Mouse (Mus musculus) left cerebral cortex, adult 18-20 months (tissue): ENCODE results near the gene Txndc2. TPM values are rescaled to one million over a fixed set of nuclear protein-coding genes. Genes with fewer than 3 reads are reported as not detected.
A peak's percentile ranks its signal among the peaks of the same experiment; 100 is the strongest.

Experiments
- DNase-seq, 2 experiments: peaks; one replicate each; pipeline ENCODE4 v3.0.0; 2021 to 2022; ENCODE audit warnings: low spot score in 2 of 2, mixed read lengths in 1 of 2
- total RNA-seq, 2 experiments: library from RNA; stranded (reverse); gene quantifications; 2 replicates each; pipeline ENCODE4 v1.2.3; 2021

Gene Txndc2
- total RNA-seq, 2 experiments from 2014 or later: not detected

GRCm38 (mm10) chr17:65613463-65614412 is 28.2 kb downstream of the Txndc2 start, which contains the start of gene Vapa:
Vapa (minus strand) TSS chr17:65613555.
- peak; percentile 98 to 99 for DNase-seq

DNA sequence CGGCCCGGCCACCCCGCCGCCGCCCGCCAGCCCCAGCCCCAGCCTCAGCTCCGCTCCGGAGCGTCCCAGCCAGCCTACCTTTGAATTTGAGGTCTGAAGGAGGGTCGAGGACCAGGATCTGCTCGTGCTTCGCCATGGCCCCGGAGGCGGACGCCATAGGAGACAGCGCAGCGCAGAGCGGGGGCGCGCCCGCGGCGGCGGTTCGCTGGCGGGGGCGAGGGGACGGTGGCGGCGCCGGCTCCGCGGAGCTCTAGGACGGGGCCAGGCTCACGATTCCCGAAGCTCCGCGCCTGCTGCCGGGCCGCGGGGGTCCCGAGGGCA is 28.9 kb downstream of the Txndc2 start:
- no peak for DNase-seq

- DNase-seq: peak; percentile 22 to 47
These were observed 29.4 kb downstream of the Txndc2 start for GRCm38 (mm10) chr17:65612391-65613141.

- DNase-seq: no peak
These were observed 30.2 kb downstream of the Txndc2 start for GRCm38 (mm10) chr17:65611721-65612120.

DNA sequence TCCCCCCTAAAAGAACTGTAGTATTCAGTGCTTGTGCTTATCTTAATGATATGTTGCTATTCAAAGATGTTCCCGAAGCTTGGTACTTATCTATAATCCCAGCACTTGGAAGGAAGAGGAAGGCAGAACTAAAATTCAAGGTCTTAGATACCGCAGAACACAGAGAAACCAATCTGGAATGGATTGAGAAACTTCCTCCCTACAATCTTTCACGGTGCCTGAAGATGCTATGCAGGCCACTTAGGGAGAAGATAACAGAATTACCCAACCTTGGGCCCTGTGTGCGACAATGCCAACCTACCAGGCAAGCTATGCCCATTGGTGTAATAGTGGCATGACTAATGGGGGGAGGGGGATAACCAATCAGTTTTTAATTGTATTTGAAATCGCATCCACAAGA is 33.2 kb downstream of the Txndc2 start:
- DNase-seq: no peak

GRCm38 (mm10) chr17:65608312-65608687 is 33.7 kb downstream of the Txndc2 start:
- DNase-seq: no peak

DNA sequence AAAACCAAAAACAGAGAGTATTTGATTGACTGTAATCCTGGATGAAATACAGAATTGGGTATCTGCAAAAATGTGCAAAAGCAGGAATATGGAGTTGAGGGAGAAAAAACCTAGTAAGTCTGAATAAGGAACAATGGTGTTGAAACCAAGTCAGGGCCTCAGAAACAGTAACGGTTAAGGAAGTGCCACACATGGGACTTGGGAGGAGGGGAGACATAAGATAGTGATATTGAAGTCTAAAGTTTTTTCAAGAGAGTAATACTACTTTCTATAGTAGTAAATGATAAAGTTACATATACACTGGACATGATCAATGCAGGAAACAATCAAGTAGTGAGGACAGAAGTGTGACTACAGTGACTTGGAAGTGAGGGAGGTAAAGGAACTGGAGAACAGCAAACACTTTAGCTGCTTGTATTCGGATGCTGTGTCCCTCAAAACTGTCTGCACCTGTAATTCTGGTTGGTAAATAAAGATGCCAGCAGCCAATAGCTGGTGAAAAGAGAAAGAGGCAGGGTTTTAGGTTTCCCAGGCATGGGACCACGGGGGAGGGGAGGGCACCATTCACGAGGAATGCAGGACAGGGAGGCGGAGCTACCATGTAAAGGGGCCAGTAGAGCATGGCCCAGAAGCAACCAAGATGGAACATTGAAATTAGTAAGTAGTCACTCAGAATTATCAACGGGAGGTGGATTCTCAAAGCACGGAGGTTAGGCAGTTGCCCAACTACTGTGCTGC is 34.2 kb downstream of the Txndc2 start:
- no peak for DNase-seq

- no peak for DNase-seq
These were observed 36.0 kb downstream of the Txndc2 start for GRCm38 (mm10) chr17:65606014-65606413.

- DNase-seq: no peak
These were observed 37.1 kb downstream of the Txndc2 start for GRCm38 (mm10) chr17:65604892-65605291.

DNA sequence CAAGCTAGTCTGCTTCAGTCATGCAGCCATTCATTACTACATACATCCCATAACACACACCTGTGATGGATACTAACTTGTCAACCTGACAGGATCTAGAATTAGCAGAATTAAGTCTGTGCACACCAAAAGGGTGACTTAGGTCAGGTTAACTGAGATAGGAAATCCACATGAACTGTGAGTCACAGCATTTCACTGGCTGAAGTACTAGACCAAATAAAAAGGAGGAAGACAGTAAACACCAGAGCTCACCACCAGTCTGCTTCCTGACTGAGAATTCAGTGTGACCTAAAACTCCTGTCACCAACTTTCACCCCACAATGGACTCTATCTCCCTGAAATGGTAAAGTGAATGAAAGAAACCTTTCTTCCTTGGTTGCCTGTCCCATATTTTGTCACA is 37.7 kb downstream of the Txndc2 start:
- no peak for DNase-seq

DNA sequence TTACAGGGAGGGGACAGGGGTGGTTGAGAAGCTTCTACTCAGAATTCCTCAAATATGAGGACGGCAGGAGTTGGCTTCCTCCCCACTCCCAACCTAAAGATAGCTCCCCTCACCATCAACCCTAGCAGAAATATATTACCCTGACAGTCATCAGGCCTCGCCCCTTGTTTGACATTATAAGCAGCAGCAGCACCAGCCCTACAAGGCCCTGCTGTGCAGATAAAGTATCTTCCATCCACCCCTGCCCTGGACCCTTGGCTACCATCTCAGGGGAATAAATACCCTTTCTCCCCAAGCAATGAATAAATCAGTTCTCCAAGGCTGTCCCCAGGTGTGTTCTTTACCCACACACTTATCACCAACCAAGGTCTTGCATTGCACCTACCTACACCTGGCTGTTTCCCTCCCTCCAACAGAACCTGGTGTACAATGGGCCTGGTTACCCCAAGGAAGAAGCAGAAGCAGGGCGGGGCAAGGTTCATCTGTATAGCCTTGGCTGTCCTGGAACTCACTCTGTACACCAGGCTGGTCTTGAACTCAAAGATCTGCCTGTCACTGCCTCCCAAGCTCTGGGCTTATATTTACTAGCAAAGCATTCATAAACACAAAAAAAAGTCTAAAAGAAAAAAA is 44.0 kb downstream of the Txndc2 start:
- no peak for DNase-seq

GRCm38 (mm10) chr17:65594687-65595086 is 47.3 kb downstream of the Txndc2 start:
- DNase-seq: no peak

Other genes with a start within 250 kb of the Txndc2 start
- 1 to 10 TPM; 1.9 to 2.5 TPM for gene Tmem232, start 101.4 kb downstream of the Txndc2 start, total RNA-seq
- 100 to 1,000 TPM; 149 TPM for gene Vapa, start 28.6 kb downstream of the Txndc2 start, total RNA-seq
- gene Rab31, start 130.6 kb upstream of the Txndc2 start, total RNA-seq: 10 to 100 TPM; 50.2 to 51.1 TPM
- gene Ppp4r1, start 140.4 kb upstream of the Txndc2 start, total RNA-seq: 10 to 100 TPM; 36.3 to 45.4 TPM
- gene Ralbp1, start 243.6 kb upstream of the Txndc2 start, total RNA-seq: 10 to 100 TPM; 66.9 to 74.0 TPM